Mouse (Mus musculus): ENCODE results near the gene Orc2. TPM values are rescaled to one million over a fixed set of nuclear protein-coding genes. Genes with fewer than 3 reads are reported as not detected.

Gene Orc2
- polyA plus RNA-seq, 2 experiments = 21.2 to 39.0 TPM

DNA sequence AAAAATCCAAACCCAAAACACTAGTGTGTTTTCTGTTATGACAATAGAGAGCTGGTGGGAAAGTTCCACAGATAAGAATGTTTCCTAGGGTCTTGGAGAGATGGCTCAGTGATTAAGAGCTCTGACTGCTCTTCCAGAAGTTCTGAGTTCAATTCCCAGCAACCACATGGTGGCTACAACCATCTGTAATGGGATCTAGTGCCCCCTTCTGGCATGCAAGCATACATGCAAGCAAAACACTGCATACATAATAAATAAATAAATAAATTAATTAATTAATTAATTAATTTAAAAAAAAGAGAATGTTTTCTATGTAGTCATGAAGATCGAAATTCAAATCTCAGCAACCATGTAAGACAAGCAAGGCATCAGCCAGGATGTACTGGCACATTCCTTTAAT is 6.2 kb downstream of the Orc2 start:
- ATAC-seq (ENCODE audit: insufficient read depth) = no peak
- 87% methylated on average over 1 of the region's 1 CpGs for WGBS (ENCODE audit: insufficient replicate concordance)
- no peak overlapping the region for H3K4me3 ChIP-seq (ENCODE audit: insufficient read depth in 1 of 2, low read depth in 2 of 2, low read length in 2 of 2)
- TF ChIP-seq EP300 (IDR thresholded peaks at IDR 0.05; ENCODE audit: low read depth) = no peak
- TF ChIP-seq CTCF (IDR thresholded peaks at IDR 0.05; ENCODE audit: low read depth) = peak; percentile 29; the same call in 1 of the 2 replicates
- H3K27me3 ChIP-seq (ENCODE audit: control insufficient read depth, insufficient read depth, low read length) = no peaks in the 10 kb centered on the region
- H3K36me3 ChIP-seq (replicated peaks; ENCODE audit: control insufficient read depth, insufficient read depth, low read depth) = peaks cover 64% of the 10 kb centered on the region
- no peak for DNase-seq (ENCODE audit: low read depth in 3 of 3, low spot score in 3 of 3)
- H3K9me3 ChIP-seq (ENCODE audit: control insufficient read depth, low read length) = no peaks in the 10 kb centered on the region
- H3K27ac ChIP-seq = no peak overlapping the region
- peaks cover 6 to 12% of the 10 kb centered on the region in 2 experiments for H3K4me1 ChIP-seq (replicated peaks; ENCODE audit: control insufficient read depth in 2 of 2, insufficient read depth in 2 of 2, low read length in 1 of 2)
- no peak overlapping the region for H3K9ac ChIP-seq (replicated peaks)
- H3K4me2 ChIP-seq (ENCODE audit: low read depth) = no peak overlapping the region

DNA sequence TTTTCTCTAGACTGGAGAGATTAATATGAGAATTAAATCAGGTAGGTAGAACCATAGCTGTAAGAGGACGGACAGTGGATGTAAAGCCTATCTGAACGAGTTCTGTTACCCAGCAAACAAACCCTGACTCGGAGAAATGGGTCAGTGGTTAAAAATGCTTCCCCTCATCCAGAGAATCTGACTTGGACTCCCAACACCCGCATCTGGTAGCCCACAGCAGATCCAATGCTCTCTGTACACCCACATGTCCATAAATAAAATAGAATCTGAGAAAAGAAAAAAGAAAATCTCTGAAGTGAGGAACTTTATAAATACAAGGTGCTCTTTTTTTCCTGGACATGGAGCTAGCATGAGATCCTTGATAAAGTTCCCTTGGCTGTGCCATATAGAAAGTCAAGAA is 7.2 kb downstream of the Orc2 start:
- DNase-seq (ENCODE audit: low read depth in 3 of 3, low spot score in 3 of 3) (no peak), ATAC-seq (ENCODE audit: insufficient read depth) (no peak)
- Histone ChIP-seq H3K9me3 (ENCODE audit: control insufficient read depth, low read length) (no peaks in the 10 kb centered on the region), H3K4me2 (ENCODE audit: low read depth) (no peak overlapping the region), H3K36me3 (replicated peaks; ENCODE audit: control insufficient read depth, insufficient read depth, low read depth) (peaks cover 71% of the 10 kb centered on the region), H3K4me1 (replicated peaks; ENCODE audit: control insufficient read depth in 2 of 2, insufficient read depth in 2 of 2, low read length in 1 of 2) (peaks cover 0 to 7% of the 10 kb centered on the region in 2 experiments; a peak in 3 of 4 replicates), H3K9ac (replicated peaks) (no peak overlapping the region), H3K27ac (no peak overlapping the region), H3K4me3 (ENCODE audit: insufficient read depth in 1 of 2, low read depth in 2 of 2, low read length in 2 of 2) (no peak overlapping the region), H3K27me3 (ENCODE audit: control insufficient read depth, insufficient read depth, low read length) (no peaks in the 10 kb centered on the region)
- WGBS (ENCODE audit: insufficient replicate concordance) = 89% methylated on average over 4 of the region's 4 CpGs
- TF ChIP-seq CTCF (IDR thresholded peaks at IDR 0.05; ENCODE audit: low read depth) = no peak
- no peak for TF ChIP-seq EP300 (IDR thresholded peaks at IDR 0.05; ENCODE audit: low read depth)

GRCm38 (mm10) chr1:58495603-58496002 is 9.3 kb downstream of the Orc2 start:
- no peak for ATAC-seq (ENCODE audit: insufficient read depth)
- Histone ChIP-seq H3K27ac (no peak overlapping the region), H3K27me3 (ENCODE audit: control insufficient read depth, insufficient read depth, low read length) (no peaks in the 10 kb centered on the region), H3K4me3 (ENCODE audit: insufficient read depth in 1 of 2, low read depth in 2 of 2, low read length in 2 of 2) (no peak overlapping the region), H3K9me3 (ENCODE audit: control insufficient read depth, low read length) (no peaks in the 10 kb centered on the region), H3K9ac (replicated peaks) (no peak overlapping the region), H3K4me2 (ENCODE audit: low read depth) (no peak overlapping the region), H3K36me3 (replicated peaks; ENCODE audit: control insufficient read depth, insufficient read depth, low read depth) (peaks cover 84% of the 10 kb centered on the region), H3K4me1 (replicated peaks; ENCODE audit: control insufficient read depth in 2 of 2, insufficient read depth in 2 of 2, low read length in 1 of 2) (no peaks in the 10 kb centered on the region)
- no peak for TF ChIP-seq CTCF (IDR thresholded peaks at IDR 0.05; ENCODE audit: low read depth)
- no peak for TF ChIP-seq EP300 (IDR thresholded peaks at IDR 0.05; ENCODE audit: low read depth)
- whole genome bisulfite sequencing (ENCODE audit: insufficient replicate concordance) = 83% methylated on average over 6 of the region's 6 CpGs
- no peak for DNase-seq (ENCODE audit: low read depth in 3 of 3, low spot score in 3 of 3)

DNA sequence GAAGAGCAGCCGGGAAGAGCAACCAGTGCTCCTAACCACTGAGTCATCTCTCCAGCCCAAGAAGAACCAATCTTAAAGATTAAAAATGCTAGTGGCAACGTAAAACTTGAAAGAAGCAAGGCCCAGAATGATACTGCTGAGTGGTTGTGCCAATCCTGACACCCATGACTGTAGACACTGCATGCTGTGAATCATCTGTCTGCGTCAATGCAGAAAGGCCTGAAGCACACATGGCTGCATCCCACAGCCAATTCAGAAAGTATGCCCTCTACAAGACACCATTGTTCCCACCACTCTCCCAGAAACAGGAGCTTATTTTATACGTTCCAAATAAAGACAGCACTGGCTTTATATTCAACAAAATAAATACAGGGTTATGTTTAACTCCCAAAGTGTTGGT is 22.3 kb downstream of the Orc2 start:
- no peak overlapping the region for H3K27ac ChIP-seq
- H3K4me1 ChIP-seq (replicated peaks; ENCODE audit: control insufficient read depth in 2 of 2, insufficient read depth in 2 of 2, low read length in 1 of 2) = no peaks in the 10 kb centered on the region
- H3K36me3 ChIP-seq (replicated peaks; ENCODE audit: control insufficient read depth, insufficient read depth, low read depth) = peaks cover 66% of the 10 kb centered on the region
- H3K9ac ChIP-seq (replicated peaks) = no peak overlapping the region
- WGBS (ENCODE audit: insufficient replicate concordance) = 84% methylated on average over 4 of the region's 4 CpGs
- H3K27me3 ChIP-seq (ENCODE audit: control insufficient read depth, insufficient read depth, low read length) = no peaks in the 10 kb centered on the region
- DNase-seq (ENCODE audit: low read depth in 3 of 3, low spot score in 3 of 3) = no peak
- H3K4me2 ChIP-seq (ENCODE audit: low read depth) = no peak overlapping the region
- TF ChIP-seq CTCF (IDR thresholded peaks at IDR 0.05; ENCODE audit: low read depth) (no peak), EP300 (IDR thresholded peaks at IDR 0.05; ENCODE audit: low read depth) (no peak)
- no peaks in the 10 kb centered on the region for H3K9me3 ChIP-seq (ENCODE audit: control insufficient read depth, low read length)
- H3K4me3 ChIP-seq (ENCODE audit: insufficient read depth in 1 of 2, low read depth in 2 of 2, low read length in 2 of 2) = no peak overlapping the region
- ATAC-seq (ENCODE audit: insufficient read depth) = no peak

- TF ChIP-seq CTCF (IDR thresholded peaks at IDR 0.05; ENCODE audit: low read depth) (no peak), EP300 (IDR thresholded peaks at IDR 0.05; ENCODE audit: low read depth) (no peak)
- H3K27ac ChIP-seq = no peak overlapping the region
- DNase-seq (ENCODE audit: low read depth in 3 of 3, low spot score in 3 of 3) = no peak
- no peaks in the 10 kb centered on the region for H3K9me3 ChIP-seq (ENCODE audit: control insufficient read depth, low read length)
- no peaks in the 10 kb centered on the region for H3K27me3 ChIP-seq (ENCODE audit: control insufficient read depth, insufficient read depth, low read length)
- H3K4me3 ChIP-seq (ENCODE audit: insufficient read depth in 1 of 2, low read depth in 2 of 2, low read length in 2 of 2) = no peak overlapping the region
- H3K4me1 ChIP-seq (replicated peaks; ENCODE audit: control insufficient read depth in 2 of 2, insufficient read depth in 2 of 2, low read length in 1 of 2) = no peaks in the 10 kb centered on the region
- H3K36me3 ChIP-seq (replicated peaks; ENCODE audit: control insufficient read depth, insufficient read depth, low read depth) = peaks cover 78% of the 10 kb centered on the region
- no peak overlapping the region for H3K4me2 ChIP-seq (ENCODE audit: low read depth)
- H3K9ac ChIP-seq (replicated peaks) = no peak overlapping the region
- ATAC-seq (ENCODE audit: insufficient read depth) = no peak
- 81% methylated on average over 8 of the region's 8 CpGs for WGBS (ENCODE audit: insufficient replicate concordance)
Observed at GRCm38 (mm10) chr1:58475662-58476061, 29.2 kb downstream of the Orc2 start.

Measured in liver, embryonic 14.5 days (tissue).